Mouse (Mus musculus) forebrain, postnatal 0 days (tissue): ENCODE data around the gene Esp24. TPM values are rescaled to one million over a fixed set of nuclear protein-coding genes. Genes with fewer than 3 reads are reported as not detected.
"Not testable (repeated sequence)": the region's sequence is repeated elsewhere in the genome, so short reads cannot be mapped to it uniquely, and the experiment has no call there.

Experiments
- ATAC-seq: fragments of 200-750 bp; cut with Nextera tagmentation; 2 replicates; pipeline ENCODE4 v1.8.0; 2017; ENCODE audit warnings: mild to moderate bottlenecking, moderate library complexity
- DNase-seq: peaks from one replicate; pipeline ENCODE4 v3.0.0-alpha.2; 2015
- H3K27ac ChIP-seq: fragments of 300-500 bp; sonication (generic); 2 replicates; pipeline ENCODE4 v1.5.1; 2014; ENCODE audit warnings: low read depth, mild to moderate bottlenecking, antibody characterized with exemption, low read length, moderate library complexity, mixed read lengths
- H3K27me3 ChIP-seq: fragments of 300-500 bp; sonication (generic); 2 replicates; pipeline ENCODE4 v1.6.1; 2014; ENCODE audit warnings: mild to moderate bottlenecking, low read length, mixed read lengths; ENCODE audit not compliant: insufficient read depth
- H3K36me3 ChIP-seq: fragments of 300-500 bp; sonication (generic); 2 replicates; pipeline ENCODE4 v1.6.1; 2014; ENCODE audit warnings: mild to moderate bottlenecking, moderate library complexity; ENCODE audit not compliant: insufficient read depth
- H3K4me1 ChIP-seq: fragments of 300-500 bp; sonication (generic); 2 replicates; pipeline ENCODE4 v1.6.1; 2014; ENCODE audit warnings: antibody characterized with exemption; ENCODE audit not compliant: insufficient read depth
- H3K4me2 ChIP-seq: fragments of 300-500 bp; sonication (generic); 2 replicates; pipeline ENCODE4 v1.6.1; 2014; ENCODE audit warnings: low read depth, mild to moderate bottlenecking, moderate library complexity
- H3K4me3 ChIP-seq: fragments of 300-500 bp; sonication (generic); 2 replicates; pipeline ENCODE4 v1.5.1; 2014; ENCODE audit warnings: low read depth, low read length, mixed read lengths
- H3K9ac ChIP-seq: fragments of 300-500 bp; sonication (generic); 2 replicates; pipeline ENCODE4 v1.6.1; 2014; ENCODE audit warnings: mild to moderate bottlenecking
- H3K9me3 ChIP-seq: fragments of 300-500 bp; sonication (generic); 2 replicates; pipeline ENCODE4 v1.6.1; 2016; ENCODE audit warnings: low read length
- CTCF ChIP-seq: sonication (generic); IDR thresholded peaks from 2 replicates; pipeline ENCODE4 v1.5.1; 2016; ENCODE audit warnings: antibody characterized with exemption, control low read depth, low read depth
- WGBS: fragments of 180-500 bp; shearing (Covaris S2); extraction: QIAGEN DNeasy Blood & Tissue Kit; methylation state at CpG from one replicate; pipeline ENCODE4 v1.1.7; 2014; 5-methylcytosine and 5-hydroxymethylcytosine counted together
- polyA plus RNA-seq: library from polyadenylated mRNA; unstranded; fragments of >200 nt; fragmentation: Nextera tagmentation; extraction: Ambion mirVana; gene quantifications from 2 replicates; pipeline ENCODE4 v1.2.1, GENCODE M21; 2015
- total RNA-seq: library from RNA; depleted of rRNA; stranded (reverse); fragments of >200 nt; gene quantifications from 2 replicates; pipeline ENCODE4 v1.2.3, GENCODE M21; 2014; rRNA removed

Esp24 gene
- total RNA-seq (not detected in 2 replicates), polyA plus RNA-seq (not detected in 2 replicates)

GRCm38 (mm10) chr17:39036395-39036794, at the start of gene Esp24:
Gene Esp24 (plus strand): TSS chr17:39036695.
- not testable (repeated sequence) for H3K27ac ChIP-seq, H3K4me3 ChIP-seq, H3K4me1 ChIP-seq, H3K4me2 ChIP-seq, DNase-seq, H3K9ac ChIP-seq, H3K36me3 ChIP-seq, H3K27me3 ChIP-seq, ATAC-seq, H3K9me3 ChIP-seq
- WGBS, result 87% methylated on average over 3 of the region's 3 CpGs

- TF ChIP-seq CTCF, result no peak
- Histone ChIP-seq H3K4me3 (no peak overlapping the region), H3K4me1 (no peaks in the 10 kb centered on the region), H3K27ac (no peak overlapping the region), H3K9me3 (no peaks in the 10 kb centered on the region), H3K36me3 (no peaks in the 10 kb centered on the region), H3K4me2 (no peak overlapping the region), H3K27me3 (no peaks in the 10 kb centered on the region), H3K9ac (no peak overlapping the region)
- no peak for ATAC-seq
- WGBS, result 90% methylated on average over 1 of the region's 1 CpGs
- no peak for DNase-seq
These were observed 26.6 kb upstream of the Esp24 start for GRCm38 (mm10) chr17:39009846-39010245.

- Histone ChIP-seq H3K4me3 (peak overlapping the region; percentile 23; the same call in 1 of the 2 replicates), H3K27ac (no peak overlapping the region), H3K4me1 (no peaks in the 10 kb centered on the region), H3K9ac (no peak overlapping the region), H3K36me3 (no peaks in the 10 kb centered on the region), H3K27me3 (no peaks in the 10 kb centered on the region), H3K9me3 (no peaks in the 10 kb centered on the region), H3K4me2 (peak overlapping the region; percentile 38)
- ATAC-seq, result no peak
- no peak for DNase-seq
- no peak for TF ChIP-seq CTCF
- WGBS, result 42% methylated on average over 30 of the region's 30 CpGs
These were observed 25.5 kb upstream of the Esp24 start for GRCm38 (mm10) chr17:39010675-39011638.

GRCm38 (mm10) chr17:39017184-39017583, 19.3 kb upstream of the Esp24 start:
- Histone ChIP-seq H3K27ac (no peak overlapping the region), H3K36me3 (no peaks in the 10 kb centered on the region), H3K27me3 (no peaks in the 10 kb centered on the region), H3K4me2 (0 out of 2 replicates have a peak overlapping the region, but pooled peaks have one; percentile 8), H3K4me3 (no peak overlapping the region), H3K9ac (no peak overlapping the region), H3K4me1 (no peaks in the 10 kb centered on the region), H3K9me3 (no peaks in the 10 kb centered on the region)
- DNase-seq (no peak), ATAC-seq (no peak)
- TF ChIP-seq CTCF, result no peak
- WGBS, result 35% methylated on average over 14 of the region's 14 CpGs

- H3K36me3 ChIP-seq, result no peaks in the 10 kb centered on the region
- no peaks in the 10 kb centered on the region for H3K27me3 ChIP-seq
- no peak within 1 kb of the TSS for H3K4me2 ChIP-seq
- DNase-seq (no peak), ATAC-seq (no peak)
- no peak within 1 kb of the TSS for H3K4me3 ChIP-seq
- H3K4me1 ChIP-seq, result no peaks in the 10 kb centered on the region
- TF ChIP-seq CTCF, result no peak
- no peak within 1 kb of the TSS for H3K27ac ChIP-seq
- no peak within 1 kb of the TSS for H3K9ac ChIP-seq
- H3K9me3 ChIP-seq, result no peaks in the 10 kb centered on the region
These were observed 6.7 kb downstream of the Esp24 start, which contains the start of gene Gm21903 for GRCm38 (mm10) chr17:39043241-39043640. Gene Gm21903 (minus strand): TSS chr17:39043341.

GRCm38 (mm10) chr17:39063641-39064040, 27.1 kb downstream of the Esp24 start:
- Histone ChIP-seq H3K4me2 (no peak overlapping the region), H3K4me3 (no peak overlapping the region), H3K27ac (no peak overlapping the region), H3K9me3 (peaks cover 13% of the 10 kb centered on the region; the same call in 1 of the 2 replicates), H3K27me3 (no peaks in the 10 kb centered on the region), H3K9ac (no peak overlapping the region), H3K36me3 (no peaks in the 10 kb centered on the region), H3K4me1 (no peaks in the 10 kb centered on the region)
- DNase-seq (no peak), ATAC-seq (no peak)
- TF ChIP-seq CTCF, result no peak

- TF ChIP-seq CTCF, result no peak
- Histone ChIP-seq H3K27me3 (no peaks in the 10 kb centered on the region), H3K4me1 (no peaks in the 10 kb centered on the region), H3K4me3 (no peak within 1 kb of the TSS), H3K36me3 (no peaks in the 10 kb centered on the region), H3K9me3 (peaks cover 5% of the 10 kb centered on the region; the same call in 1 of the 2 replicates), H3K27ac (no peak within 1 kb of the TSS), H3K4me2 (no peak within 1 kb of the TSS), H3K9ac (no peak within 1 kb of the TSS)
- DNase-seq (no peak), ATAC-seq (no peak)
- WGBS, result 45% methylated on average over 1 of the region's 1 CpGs
These were observed 40.4 kb downstream of the Esp24 start, which contains the start of gene Esp23 for GRCm38 (mm10) chr17:39076937-39077336. Gene Esp23 (minus strand): TSS chr17:39077037.

Other genes starting within 250 kb of the Esp24 start
- not detected in 2 replicates for gene Gm21903, start 6.6 kb downstream of the Esp24 start, total RNA-seq
- gene Gm21903, start 6.6 kb downstream of the Esp24 start, polyA plus RNA-seq, result not detected in 2 replicates
- not detected in 2 replicates for gene Esp23, start 40.3 kb downstream of the Esp24 start, total RNA-seq
- gene Esp23, start 40.3 kb downstream of the Esp24 start, polyA plus RNA-seq, result not detected in 2 replicates
- not detected in 2 replicates for gene Esp22, start 58.6 kb downstream of the Esp24 start, total RNA-seq
- not detected in 2 replicates for gene Esp22, start 58.6 kb downstream of the Esp24 start, polyA plus RNA-seq